Mouse (Mus musculus) left cerebral cortex, postnatal 25 days (tissue): Measurements from ENCODE around the gene Il10. TPM values are rescaled to one million over a fixed set of nuclear protein-coding genes. Genes with fewer than 3 reads are reported as not detected.
"Not testable (repeated sequence)": the region's sequence is repeated elsewhere in the genome, so short reads cannot be mapped to it uniquely, and the experiment has no call there.

Experiments
- DNase-seq, 2 experiments: peaks; one replicate each; pipeline ENCODE4 v3.0.0; 2022; ENCODE audit warnings: low spot score in 2 of 2, mixed read lengths in 1 of 2
- intact Hi-C: fragments of 180-260 bp; cut with DNase I; formaldehyde crosslinking; loops from one replicate; pipeline ENCODE4 v1.15.1; 2025
- total RNA-seq, 2 experiments: library from RNA; stranded (reverse); gene quantifications; 2 replicates each; pipeline ENCODE4 v1.2.3; 2021

Il10 gene
- total RNA-seq, 2 experiments from 2014 or later: not detected

DNA sequence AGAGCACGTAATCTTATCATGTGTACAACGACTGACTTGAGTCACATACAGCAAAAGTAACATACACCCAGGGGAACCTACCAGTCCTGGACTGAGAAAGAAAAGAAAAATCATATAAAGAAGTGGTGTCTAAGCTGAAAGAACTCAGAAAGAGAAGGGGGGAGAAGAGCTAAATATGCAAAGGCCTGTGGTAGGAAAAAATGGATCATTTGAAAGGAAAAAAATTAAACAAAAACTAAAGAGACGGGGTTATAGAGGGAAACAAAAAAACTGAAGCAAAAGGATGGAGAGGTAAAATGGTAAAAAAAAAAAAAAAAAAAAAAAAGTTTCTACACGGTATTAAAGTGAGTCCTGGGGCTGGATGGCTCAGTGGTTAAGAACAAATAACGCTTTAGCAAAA lies 5.7 kb upstream of the Il10 start:
- intact Hi-C loops: no loop called here

DNA sequence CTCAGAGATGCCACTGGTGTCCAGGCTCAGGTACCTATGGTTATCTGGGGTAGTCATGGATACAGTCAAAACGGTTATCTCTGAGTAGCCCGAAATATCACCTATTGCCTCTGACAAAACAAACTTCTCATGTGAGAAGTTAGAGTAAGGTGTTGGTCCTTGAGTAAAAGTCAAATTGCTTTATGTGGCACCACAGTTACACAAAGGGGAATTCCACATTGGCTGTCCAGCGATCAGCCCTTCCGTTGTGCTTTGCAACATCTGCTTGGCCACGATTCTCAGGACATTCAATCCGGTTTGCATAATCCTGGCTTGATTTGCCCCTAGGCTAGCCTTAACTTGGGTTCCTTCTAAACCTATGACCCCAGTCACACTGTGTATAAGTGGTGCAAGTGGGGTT lies 4.4 kb upstream of the Il10 start:
- no peak for DNase-seq
- intact Hi-C loops: no loop called here

More for the DNA sequence above, 5.7 kb upstream of the Il10 start:
- no peak for DNase-seq

DNA sequence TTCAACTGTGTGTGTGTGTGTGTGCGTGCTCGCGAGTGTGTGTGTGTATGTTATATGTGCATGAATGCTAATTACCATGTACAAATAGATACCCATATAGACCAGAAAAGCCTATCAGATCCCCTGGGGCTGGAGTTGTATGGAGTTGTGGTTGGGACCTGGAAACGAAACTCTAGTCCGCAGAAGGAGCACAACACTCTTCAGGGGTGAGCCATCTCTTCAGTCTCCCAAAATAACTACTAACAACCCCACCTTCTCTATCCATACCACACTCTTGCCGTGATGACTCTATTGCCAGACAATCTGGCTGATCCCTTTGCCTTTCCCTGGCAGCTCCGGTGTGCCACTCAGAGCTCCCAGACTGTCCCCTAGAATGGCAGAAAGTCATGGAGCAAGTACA lies 3.8 kb upstream of the Il10 start:
- no peak for DNase-seq

DNA sequence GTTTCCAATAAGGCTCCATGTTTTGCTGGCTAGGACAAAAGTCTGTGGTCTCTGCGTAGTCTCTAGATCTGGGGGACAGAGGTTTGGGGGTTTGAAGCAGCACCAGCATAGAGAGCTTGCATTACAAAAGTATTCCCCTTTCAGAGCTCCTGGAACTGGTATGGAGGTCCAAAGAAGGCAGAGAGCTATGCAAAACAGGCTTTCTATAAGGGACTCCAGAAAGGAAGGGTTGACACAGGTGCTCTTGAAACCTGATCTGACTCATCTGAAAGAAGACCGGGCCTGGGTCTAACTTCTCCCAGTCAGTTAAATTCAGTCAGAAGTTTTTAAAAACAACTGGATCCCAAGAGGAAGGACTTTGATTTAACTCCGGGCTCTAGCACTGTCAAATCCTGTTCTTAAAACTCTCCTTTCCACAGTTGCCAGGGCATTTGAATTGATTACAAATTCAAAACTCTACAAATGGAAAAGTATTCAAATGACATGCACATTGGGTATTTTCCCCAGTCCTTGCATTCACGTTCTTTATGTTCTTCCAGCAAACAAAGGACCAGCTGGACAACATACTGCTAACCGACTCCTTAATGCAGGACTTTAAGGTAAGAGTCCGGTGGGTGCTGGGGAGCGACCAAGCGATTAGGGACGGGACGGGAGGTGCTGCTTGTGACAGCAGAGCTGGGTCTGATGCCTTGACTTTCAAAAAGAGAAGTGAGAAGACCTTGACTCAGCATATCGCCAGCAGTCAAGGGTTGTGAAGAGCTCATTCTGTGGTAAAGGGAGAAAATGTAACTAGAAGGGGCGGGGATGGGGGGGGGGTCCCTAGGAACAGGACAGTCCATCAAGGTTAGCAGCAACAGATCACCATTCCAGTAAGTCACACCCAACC lies 1.0 kb downstream of the Il10 start:
- DNase-seq: no peak
- intact Hi-C loops: no loop called here

More for the DNA sequence above, 3.8 kb upstream of the Il10 start:
- intact Hi-C loops: no loop called here

DNA sequence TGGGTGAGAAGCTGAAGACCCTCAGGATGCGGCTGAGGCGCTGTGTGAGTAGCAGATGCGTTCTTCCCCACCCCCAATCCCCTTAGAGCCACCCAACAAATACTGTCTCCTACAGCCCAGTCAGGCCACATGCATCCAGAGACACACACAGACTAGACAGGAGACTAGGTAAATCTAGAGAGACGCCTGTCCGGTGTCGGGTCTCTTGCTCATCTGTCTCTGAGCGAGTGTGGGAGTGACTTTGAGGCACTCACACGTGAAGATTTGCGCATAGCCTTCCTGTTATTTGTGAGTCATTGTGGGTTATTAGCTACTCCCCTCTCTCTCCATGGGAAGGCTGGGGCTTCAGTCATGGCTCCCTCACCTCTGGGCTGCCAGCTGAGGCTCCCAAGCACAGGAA lies 1.8 kb downstream of the Il10 start:
- intact Hi-C loops: no loop called here
- no peak for DNase-seq

DNA sequence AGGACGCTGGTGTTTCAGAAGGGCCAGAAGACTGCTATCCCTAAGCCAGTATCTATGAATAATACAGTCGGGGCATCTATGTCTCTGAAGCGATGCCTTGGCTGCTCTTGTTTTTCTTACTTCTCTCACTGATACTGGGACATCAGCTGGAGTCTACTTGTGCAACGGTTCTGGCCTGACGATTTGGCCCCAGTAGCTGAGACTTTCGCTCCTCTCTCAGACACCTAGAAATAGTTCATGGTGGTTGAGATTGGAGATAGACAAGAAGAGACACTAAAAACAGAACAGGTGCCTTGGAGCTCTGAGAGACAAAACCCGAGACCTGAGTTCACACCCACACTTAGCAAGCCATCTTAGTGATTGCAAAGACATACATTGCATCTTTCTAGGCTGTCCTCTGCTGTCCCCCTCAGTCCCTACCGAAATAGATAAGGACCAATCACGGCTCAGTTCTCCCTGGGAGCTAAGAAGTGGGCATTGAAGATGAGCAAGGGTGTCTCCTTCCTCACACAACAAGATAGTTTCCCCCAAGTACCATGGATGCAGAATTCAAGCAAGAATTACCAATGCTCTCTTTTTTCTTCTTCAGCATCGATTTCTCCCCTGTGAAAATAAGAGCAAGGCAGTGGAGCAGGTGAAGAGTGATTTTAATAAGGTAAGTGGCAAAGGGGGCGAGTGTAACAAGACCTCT lies 2.4 kb downstream of the Il10 start:
- intact Hi-C loops: no loop called here
- DNase-seq: no peak

DNA sequence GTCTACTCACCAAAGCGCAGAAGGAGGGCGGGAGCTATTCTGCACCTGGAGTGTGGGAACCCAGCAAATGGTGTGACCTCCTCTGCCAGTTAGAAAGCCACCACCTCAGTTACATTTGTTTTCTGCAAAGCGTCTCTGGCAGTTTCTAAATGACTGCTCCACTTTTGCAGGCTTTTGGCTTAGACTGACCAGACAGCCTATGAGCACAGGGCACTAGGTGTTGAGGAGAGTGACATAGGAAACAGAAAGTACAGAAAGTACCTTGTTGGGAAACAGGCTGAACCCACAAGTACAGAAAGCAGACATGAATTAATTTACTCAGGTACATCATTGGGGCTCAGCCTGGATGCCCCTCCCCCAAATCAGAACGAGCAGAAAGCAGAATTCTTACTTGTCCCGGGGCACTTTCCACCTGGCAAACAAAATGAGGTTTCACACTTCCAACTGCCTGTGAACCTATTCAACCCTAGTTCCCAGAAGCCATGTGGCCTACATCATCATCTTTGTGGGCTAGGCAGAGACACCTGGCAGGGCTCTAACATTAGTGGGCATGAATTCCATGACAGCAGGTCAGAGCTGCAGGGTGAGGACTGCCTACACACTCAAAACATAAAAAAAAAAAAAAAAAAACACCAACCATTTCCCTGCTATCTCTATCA lies 3.1 kb downstream of the Il10 start:
- DNase-seq: no peak
- intact Hi-C loops: no loop called here

DNA sequence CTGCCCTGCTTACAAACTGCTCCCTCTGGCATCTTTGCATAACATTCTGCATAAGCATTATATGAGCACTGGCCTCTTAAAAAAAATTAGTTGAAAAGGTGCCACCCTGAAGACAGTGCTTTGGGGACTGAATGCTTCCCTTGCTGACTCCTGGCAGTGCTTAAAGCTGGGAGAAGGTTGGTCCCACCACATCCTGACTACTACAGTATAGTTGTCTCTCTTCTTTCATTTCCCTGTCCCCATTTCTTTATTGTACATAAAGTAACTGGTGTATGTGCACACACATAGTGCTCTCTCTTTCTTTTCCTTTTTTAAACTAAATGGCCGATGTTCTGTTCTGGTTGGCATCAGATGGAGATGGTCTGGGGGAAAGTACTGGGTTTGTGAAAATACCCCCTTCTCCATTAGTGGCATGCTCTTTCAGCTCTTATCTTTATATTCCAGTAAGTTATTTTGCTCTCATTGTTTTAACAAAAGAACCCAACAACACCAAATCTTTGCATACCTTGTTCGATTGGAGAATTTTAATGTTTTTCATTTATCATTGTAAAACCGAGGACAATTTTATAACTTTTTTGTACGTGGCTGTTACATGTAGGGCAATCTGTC lies 3.7 kb downstream of the Il10 start:
- intact Hi-C loops, DNase-seq: not testable (repeated sequence)

DNA sequence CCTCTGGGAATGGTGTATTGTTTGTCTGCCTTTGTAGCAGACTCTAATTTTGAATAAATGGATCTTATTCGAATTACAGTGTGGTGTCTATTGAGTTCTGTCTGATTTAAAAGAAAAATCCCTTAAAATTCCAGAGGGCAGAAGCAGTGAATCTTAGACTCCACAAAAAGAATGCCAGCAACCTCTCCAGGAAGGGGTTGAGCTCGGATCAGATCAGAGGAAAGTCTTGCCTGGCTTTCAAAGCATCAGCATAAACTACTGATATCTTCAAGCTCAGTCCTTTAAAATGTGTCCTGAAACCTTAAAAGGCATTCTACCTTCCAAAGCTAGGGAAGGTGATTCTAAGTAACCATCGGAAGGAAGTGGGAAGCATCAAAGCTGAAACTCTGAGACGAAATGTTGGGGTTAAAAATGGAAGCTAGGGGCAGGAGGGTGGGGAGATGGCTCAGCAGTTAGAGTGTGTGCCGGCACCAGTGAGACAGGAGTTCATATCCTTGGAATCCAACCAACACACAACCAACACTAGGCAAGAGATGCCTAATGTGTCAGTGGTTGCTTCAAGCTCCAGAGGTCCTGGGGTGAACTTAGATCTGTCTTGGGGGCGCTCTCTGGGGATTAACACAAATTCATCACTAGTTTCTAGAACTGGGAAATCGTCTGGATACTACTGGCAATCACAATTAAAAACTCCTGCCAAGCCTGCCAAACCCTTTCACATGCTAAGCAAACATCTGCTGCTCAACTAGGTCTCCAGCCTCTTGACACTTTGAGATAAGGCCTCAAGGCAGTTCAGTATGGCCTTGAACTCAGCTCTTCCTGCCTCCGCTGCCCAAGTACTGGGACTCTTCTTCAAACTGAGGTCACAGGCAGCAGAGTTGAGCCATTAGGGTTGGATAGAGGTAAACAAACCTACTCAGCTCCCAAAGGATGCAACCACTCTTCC lies 5.5 kb downstream of the Il10 start:
- DNase-seq: no peak
- intact Hi-C loops: no loop called here

DNA sequence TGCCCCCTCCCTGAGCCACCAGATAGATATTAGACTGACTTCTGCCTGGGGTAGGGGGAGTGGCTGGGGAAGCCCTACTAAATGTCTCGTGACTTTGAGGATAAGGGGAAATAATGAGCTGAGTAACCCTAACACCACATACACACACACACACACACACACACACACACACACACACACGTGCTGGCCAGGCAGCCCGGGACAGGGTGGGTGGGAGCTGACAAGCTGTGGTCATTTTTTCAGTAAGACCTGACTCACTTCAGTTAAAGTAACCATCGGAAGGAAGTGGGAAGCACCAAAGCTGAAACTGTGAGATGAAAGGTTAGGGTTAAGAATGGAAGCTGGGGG lies 6.2 kb downstream of the Il10 start:
- intact Hi-C loops: no loop called here
- no peak for DNase-seq

DNA sequence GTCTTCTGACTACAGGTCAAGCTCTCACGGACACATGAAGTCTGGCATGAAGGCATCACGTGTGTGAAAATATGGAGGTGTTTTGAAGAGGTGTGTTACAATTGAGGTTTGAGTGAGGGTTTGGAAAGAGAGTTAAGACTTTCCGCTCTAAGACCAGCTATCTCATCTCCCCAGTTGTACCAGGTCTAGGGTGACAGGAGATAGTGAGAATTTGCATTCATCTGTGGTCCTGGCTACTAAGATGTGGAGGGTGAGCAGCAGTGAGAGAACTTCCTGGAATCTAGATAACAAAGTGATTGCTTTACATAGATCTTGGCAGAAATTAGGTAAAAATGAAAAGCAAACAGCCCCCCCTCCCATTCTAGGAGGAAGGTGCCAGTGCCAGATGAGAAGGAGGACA lies 9.6 kb downstream of the Il10 start:
- intact Hi-C loops: no loop called here
- DNase-seq: no peak

DNA sequence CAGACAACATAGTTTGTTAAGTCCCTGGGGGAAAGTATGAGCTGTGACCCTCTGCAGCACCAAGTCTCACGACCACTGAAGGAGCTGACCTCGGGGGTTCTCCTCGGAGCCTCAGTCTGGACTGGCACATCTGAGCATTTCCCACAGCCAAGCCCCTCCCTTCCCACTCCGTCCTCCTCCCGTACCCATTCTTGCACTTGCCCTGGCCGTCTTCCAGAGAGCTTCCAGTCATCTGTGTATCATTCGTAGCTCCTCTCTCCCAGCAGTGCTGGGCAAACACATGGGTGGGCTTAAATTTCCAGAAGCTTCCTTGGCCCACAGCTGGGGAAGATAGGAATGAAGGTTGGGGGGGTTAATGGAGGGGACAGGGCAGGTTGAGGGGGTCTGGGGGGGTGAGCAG lies 10.6 kb downstream of the Il10 start:
- intact Hi-C loops: no loop called here

DNA sequence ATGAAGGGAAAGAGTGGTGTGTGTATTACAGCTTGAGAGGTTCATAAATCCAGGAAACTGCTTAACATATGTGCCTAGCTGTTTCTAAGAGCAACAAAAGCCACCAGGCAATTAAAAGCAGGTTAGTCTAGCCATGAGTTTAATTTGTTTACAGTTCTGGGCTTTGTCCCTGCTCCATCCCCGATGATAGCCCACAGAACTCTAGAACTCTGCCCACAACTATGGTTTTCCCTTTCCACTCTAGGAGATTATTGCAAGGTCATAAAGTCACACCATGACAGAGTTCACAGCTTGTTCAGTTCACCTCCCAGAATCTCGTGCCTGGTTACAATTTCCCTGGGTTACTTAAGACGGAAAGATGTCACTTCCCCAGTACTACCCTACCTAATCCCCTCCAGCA lies 11.6 kb downstream of the Il10 start:
- DNase-seq: no peak

More for the DNA sequence above, 10.6 kb downstream of the Il10 start:
- DNase-seq: no peak

DNA sequence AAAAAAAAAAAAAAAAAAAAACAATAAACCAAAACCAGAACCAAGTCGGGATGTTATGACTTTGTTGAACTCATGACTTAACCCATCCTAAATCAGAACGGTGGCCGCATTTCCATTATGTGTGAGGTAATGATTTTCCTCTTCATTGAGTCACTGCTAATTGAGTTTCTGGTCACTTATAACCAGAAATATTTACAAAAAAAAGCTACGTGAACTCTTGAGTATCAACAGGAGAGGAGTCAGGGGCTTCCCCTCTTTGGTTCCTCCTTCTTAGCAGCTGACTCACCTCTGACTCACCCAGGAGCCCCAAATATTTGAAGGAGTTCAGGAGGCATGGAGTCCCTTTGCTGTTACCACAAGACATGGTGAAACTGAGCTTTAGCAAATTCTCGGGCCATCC lies 18.4 kb downstream of the Il10 start:
- DNase-seq: no peak
- intact Hi-C loops: no loop called here

More for the DNA sequence above, 11.6 kb downstream of the Il10 start:
- intact Hi-C loops: no loop called here

DNA sequence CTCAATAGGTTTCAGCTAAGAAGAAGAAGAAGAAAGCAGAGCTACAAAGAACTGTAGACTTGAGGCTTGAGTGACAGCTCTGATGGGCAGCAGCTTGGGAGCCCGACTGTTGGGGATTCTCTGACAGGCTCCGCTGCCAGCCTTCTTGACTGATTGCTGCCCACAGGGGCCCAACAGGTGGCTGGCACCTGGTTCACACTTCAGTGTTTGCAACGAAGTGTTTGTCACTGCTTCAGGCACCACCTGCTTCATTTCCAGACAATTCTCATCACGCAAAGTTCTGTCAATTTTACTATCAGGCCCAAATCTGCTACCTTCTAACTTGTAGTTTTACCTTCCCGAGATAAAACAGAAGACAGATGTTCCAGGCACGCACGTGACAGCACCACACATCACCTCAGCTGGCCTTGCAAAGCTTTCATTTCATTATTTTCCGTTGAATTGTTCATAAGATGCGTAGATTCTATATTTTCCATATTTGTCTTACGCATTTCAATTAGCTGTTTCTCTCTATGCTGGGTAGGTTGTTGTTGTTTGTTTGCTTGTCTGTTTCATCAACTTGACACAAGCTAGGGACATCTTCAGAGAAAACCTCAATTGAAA lies 18.9 kb downstream of the Il10 start:
- intact Hi-C loops: no loop called here
- no peak for DNase-seq

DNA sequence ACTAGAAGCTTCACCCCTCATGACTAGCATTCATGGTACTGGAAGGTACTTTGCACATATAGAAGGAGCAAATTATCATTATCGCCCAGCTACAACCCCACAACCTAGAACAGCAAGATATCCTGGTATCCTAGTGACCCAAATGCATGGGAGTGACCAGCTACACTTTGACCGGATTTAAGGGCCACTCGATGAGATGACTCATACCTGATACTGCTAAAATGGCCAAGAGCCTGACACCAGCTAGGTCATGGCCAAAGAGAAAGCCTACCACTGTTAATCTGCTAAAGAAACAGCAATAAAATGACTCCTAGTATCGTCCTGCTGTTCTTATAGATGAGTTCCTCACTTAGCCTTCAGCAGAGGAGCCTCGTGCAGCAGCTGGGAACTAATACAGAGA lies 19.8 kb downstream of the Il10 start:
- intact Hi-C loops: no loop called here
- no peak for DNase-seq

DNA sequence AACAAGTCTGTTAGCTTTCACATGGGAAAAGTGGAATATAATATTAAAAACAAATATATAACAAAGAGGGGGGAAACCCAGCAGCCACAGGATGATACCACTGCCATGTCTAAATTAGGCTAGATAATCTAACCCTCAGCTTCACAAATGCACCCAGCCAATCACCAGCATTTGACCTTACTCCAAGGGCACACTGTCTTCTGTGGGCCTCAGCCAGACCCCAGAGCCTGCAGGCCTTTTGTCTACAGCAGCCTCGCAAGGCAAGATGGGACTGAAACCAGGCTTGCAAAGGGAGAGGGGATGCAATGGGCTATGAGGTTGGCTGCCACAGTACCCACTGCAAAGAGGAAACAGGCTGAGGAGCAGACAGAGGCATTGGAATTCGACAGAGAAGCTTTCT lies 22.6 kb downstream of the Il10 start:
- DNase-seq: no peak
- intact Hi-C loops: no loop called here

DNA sequence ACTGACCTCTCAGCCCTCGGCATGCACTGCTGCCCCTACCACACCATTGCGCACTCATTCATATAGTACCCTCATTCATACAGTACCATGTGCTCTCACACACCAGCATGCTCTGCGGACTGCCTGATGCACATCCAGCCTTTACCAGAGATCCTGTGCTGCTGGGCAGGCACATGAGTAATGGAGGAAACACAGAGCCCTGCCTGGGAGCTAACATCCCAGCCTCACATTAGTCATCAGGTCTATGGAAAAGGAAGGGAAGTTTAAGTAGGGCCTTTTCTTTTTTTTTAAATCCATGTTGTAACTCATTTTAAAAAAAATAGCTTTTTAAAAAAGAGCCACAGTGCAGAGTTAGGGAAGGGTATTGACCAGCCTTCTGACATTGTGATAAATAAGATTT lies 23.1 kb downstream of the Il10 start:
- no peak for DNase-seq
- intact Hi-C loops: no loop called here

DNA sequence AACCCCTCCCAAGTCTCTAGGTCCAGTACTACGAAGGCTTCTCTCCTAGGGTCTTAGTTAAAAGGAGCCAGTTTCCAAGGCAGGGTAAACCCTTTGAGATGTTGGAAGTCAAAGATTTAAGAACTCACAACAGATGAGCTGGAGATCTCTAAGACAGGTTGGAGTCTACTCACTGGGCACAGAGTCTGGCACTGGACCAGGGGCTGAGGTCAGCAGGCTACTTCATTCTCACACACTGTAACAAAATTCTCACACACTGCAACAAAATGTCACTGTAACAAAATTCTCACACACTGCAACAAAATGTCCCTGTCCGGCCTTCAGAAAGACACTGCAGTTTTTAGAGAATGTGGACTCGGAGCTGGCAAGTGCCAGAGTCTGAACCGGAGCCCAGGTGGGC lies 24.0 kb downstream of the Il10 start:
- intact Hi-C loops: no loop called here
- no peak for DNase-seq
